Mouse (Mus musculus) right cerebral cortex, postnatal 10 days (tissue): Measurements from ENCODE around the gene Fastkd5.
"Not testable (repeated sequence)": the region's sequence is repeated elsewhere in the genome, so short reads cannot be mapped to it uniquely, and the experiment has no call there.

ENCODE experiments used
- DNase-seq, 2 experiments: peaks; one replicate each; pipeline ENCODE4 v3.0.0; 2021; ENCODE audit warnings: low spot score in 2 of 2

Gene Fastkd5

DNA sequence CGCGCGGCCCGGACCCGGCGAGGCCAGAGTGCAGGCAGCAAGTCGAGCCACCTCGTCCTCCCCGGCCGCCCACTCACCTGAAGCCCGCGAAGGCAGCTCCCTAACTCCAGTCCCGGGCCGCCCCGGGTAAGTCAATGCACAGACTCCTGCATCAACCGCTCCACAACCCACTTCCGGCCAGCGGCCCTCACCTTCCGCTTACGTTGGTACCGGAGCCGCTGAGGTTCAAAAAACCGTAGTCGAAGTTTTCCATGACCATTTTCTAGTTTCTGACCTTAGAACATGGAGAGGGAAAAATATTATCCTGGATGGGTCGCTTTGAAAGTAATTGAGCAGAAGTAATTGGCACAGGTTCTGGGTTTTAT is at the start of gene Fastkd5, which contains the start of gene Ubox5:
Fastkd5 (minus strand) TSS at position 189 of the 365 bp plus-strand sequence.
Ubox5 (minus strand) TSS at position 200 of the 365 bp plus-strand sequence.
- DNase-seq = peak; percentile 95

DNA sequence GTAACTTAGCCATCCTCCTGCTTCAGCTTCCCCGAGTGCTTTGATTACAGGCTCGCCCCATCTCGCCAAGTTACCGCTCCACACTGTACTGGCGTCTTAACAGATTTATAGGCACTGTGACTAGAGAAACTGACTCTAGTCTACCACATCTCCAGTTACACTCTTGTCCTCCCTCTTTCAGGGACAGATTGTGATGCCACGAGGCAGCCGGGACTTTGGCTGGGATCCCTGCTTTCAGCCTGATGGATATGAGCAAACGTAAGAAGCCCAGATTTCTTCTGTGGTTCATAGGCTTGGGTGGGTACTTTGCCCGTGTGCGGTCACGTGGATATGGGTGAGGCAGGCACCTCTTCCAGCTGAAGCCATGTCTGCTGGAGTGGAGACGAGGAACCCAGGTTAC is 49.3 kb upstream of the Fastkd5 start:
- no peak for DNase-seq

GRCm38 (mm10) chr2:130677211-130677610 is 47.4 kb upstream of the Fastkd5 start:
- no peak for DNase-seq

DNA sequence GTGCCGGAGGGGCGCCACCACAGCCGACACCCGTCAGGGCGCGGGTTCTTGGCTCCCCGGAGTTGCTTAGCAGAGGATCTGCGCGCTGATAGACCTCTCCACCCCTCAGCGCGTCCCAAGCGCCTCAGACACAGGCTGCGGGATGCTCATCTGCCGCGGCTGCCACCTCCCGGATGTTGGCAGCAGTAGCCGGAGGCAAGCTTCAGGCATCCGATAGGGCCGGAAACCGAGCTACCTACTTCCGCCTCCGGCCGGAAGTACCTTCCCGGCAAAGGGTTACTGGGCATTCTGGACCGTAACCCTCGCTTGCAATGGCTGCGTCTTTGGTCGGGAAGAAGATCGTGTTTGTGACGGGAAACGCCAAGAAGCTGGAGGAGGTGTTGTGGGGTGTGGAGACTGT is 37.7 kb upstream of the Fastkd5 start, which contains the start of gene Itpa:
Itpa (plus strand) TSS at position 52 of the 400 bp plus-strand sequence.
- DNase-seq = peak; percentile 93 to 94

DNA sequence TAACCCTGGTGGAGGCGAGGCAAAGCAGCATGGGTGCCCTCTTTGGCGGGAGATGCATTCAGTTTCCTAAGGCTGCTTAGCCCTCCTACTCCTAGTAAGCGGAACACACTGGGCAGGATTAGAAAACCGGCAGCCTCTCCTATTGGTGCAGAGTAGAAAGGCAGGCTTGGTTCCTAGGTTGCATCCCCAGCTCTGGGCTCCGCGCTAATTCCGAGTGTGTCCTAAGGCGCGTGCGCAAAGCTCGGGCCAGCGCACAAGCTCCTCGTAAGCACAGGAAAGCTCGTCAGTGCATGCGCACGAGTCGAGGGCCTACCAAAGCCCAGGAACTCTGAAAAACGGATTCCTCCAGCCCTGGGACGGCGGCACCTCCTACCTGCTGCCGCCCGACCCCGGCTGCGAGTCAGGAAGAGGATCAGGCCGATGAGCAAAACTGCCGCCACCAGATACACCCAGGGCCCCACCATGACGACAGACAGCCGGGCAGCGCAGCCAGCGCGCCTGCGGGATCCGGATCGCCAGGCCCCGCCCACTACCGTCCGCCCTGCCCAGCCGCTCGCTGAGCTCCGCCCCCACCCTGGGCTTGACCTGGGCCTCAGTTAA is 34.4 kb upstream of the Fastkd5 start, which contains the start of gene Ddrgk1:
Ddrgk1 (minus strand) TSS at position 558 of the 600 bp plus-strand sequence.
- DNase-seq = peak; percentile 96 to 97

DNA sequence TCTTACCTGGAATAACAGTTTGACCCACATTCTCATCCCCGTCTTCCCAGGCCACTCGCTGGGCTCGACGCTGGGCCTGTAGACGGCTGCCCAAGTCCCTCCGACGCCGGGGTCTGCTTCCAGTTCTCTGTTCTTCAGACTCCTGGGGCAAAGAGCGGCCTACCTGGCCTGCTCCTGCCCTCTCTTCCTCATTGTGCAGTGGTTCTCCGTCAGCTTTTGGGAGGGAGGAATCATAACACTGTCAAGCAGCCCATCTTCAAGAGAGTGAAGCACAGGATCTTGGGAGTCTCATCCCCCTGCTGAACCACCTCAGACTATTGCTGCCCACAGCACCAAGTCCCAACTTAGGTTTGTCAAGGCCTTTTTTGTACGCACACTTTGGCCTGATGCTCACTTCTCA is 33.5 kb upstream of the Fastkd5 start:
- DNase-seq = no peak

GRCm38 (mm10) chr2:130658530-130658929 is 28.7 kb upstream of the Fastkd5 start:
- no peak for DNase-seq

DNA sequence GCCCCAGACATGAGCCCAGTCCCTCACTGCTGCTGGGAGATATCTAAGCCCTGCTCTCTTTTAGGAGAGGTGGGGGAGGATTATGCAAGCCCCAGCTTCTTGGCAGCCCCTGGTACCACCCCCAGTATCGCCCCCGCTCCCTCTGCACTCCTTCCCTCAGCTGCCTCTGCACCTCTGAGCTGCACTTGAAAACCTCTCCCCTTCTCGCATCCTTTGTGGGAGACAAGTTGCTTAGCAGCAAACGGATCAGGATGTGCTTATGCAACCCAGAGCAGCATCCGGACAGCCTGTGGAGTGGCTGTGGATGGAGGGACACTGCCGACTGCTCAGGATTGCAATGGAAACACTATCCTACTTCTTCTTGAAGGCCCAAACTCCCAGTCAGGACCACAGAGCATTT is 27.7 kb upstream of the Fastkd5 start:
- peak; percentile 68 to 69 for DNase-seq

- DNase-seq = no peak
Measured at GRCm38 (mm10) chr2:130656536-130656935, 26.7 kb upstream of the Fastkd5 start.

- DNase-seq = no peak
Measured at GRCm38 (mm10) chr2:130655660-130656339, 26.0 kb upstream of the Fastkd5 start.

- DNase-seq = no peak
Measured at GRCm38 (mm10) chr2:130653760-130654159, 23.9 kb upstream of the Fastkd5 start.

- DNase-seq = no peak
Measured at GRCm38 (mm10) chr2:130653303-130653702, 23.5 kb upstream of the Fastkd5 start.

GRCm38 (mm10) chr2:130649028-130649427 is 19.2 kb upstream of the Fastkd5 start:
- not testable (repeated sequence) for DNase-seq

GRCm38 (mm10) chr2:130645198-130645597 is 15.4 kb upstream of the Fastkd5 start:
- DNase-seq = no peak

GRCm38 (mm10) chr2:130642684-130643369 is 13.0 kb upstream of the Fastkd5 start, which contains the start of gene Lzts3:
TSS of gene Lzts3 (minus strand) at chr2:130642803.
- DNase-seq = peak; percentile 94

DNA sequence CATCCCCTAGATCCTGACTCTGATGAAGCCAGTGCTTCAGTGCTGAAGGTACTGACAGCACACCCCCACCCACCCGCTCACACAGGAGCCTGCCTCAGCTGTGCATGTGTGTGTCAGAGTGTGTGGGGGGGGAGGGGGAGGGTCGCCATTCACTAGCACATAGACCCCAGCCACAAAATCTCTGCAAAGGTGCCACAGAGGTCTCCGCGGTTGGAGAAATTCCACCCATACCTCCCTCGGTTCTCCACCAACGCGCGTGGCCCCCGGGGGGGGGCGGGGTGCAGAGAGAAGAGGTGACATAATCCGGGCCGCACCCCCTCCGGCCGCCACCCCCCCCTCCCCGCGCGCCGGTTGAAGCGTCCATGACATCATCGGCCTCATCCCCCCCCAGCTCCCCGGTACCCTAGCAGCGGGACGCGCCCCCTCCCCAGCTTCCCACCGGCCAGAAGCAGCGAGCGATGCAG is 12.4 kb upstream of the Fastkd5 start:
- DNase-seq = peak in 1 of 2 experiments; percentile 67

DNA sequence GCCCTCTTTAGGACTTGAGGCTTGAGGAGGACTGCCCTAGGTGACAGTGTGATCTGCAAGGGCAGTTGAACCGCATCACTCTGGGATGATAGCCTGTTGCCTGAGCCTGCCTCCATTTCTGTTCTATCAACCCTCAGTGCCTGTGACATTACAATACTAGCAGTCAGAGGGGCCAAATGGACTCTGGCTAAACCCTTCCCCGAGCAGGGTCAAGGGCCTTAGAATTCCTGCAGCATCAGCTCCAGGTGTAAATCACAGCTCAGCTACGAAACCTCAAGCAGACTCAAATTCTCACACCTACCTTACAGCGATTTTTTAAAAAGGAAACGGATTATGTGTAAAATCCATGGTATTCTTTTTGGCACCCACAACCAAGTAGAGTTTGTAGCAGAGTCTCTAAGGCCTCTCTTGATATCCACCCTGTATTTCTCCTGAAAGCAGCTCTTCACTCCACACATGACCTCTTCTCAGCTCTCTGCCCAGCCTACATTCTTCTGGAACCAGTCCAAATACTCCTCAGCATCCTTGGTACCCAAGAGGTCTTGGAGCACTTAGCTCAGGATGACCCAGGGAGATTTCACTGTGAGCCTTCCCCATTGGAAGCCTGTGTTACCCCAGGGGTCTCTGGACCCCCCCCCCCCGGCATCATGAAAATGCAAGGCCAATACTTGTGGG is 11.7 kb upstream of the Fastkd5 start:
- DNase-seq = no peak

DNA sequence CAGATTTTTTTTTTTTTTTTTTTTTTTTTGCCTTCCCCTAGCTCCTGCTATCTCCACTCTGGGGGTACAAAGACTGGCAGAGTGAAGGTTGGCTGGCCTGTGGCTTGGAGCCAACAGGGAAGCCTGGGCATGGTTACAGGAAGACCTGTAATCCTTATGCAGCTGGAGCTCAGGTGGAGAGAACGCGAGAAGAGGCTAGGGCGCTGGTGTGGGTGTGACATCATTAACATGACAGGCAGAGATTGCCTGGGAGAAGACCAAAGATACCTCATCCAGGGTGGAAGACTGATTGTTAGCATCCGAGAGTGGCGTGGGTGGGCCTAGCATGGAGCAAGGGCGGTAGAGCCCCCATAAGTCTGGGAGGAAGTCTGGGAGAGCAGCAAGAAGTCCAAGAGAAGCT is 9.4 kb upstream of the Fastkd5 start:
- DNase-seq = no peak

DNA sequence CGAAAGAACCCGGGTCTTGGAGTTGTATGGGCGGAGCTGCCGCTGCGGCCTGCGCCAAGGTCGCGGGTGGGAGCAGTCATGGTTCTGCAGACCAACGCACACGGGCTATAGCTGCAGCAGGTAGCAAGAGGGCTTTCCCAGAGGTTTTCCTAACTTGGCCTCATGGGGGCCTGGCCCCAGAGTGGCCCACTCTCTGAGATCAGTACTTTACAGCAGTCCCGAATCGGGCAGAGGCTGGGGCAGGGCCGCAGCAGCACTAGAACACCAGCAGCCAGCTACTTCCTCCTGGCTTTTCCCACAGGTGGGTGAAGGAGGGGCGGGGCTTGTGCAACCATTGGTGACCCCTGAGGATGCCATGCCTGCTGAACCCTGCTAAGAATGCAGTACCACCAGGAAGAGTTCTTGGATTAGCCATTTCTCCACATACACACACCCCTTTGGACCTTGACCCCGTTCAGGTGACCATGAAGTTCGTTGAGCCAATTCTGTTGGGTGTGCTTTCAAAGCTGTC is 8.3 kb upstream of the Fastkd5 start:
- DNase-seq = no peak

DNA sequence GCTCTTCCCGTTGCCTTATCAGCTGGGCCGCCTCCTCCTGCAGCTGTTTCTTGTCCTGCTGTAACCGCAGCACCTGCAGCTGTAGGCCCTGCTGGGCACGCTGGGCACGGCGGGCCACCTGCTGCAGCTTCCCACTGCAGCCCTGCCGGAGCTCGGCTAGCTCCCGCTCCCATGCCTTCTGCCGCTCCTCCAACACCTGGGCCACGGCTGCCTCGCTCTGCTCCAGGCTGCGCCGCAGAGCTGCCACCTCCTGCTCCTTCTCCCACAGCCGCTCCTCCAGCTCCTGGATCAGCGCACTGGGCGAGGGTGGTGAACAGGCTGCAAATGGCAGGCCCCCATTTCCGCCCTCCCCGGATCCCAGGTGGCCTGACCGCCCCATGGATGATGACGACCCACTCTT is 6.0 kb upstream of the Fastkd5 start:
- DNase-seq = no peak

- DNase-seq = no peak
Measured at GRCm38 (mm10) chr2:130634739-130635411, 5.0 kb upstream of the Fastkd5 start.
